Mouse (Mus musculus): ENCODE measurements around the gene Vps26a. TPM values are rescaled to one million over a fixed set of nuclear protein-coding genes. Genes with fewer than 3 reads are reported as not detected.
"Not testable (repeated sequence)": the region's sequence is repeated elsewhere in the genome, so short reads cannot be mapped to it uniquely, and the experiment has no call there.

Gene Vps26a
- polyA plus RNA-seq, 1 experiment from 2014 or later: 59.6 TPM

- no peaks in the 10 kb centered on the region for H3K9me3 ChIP-seq (ENCODE audit: control insufficient read depth, low read length)
- H3K36me3 ChIP-seq (ENCODE audit: control insufficient read depth, insufficient read depth, low read length): 0 out of 2 replicates have a peak, but pooled peaks cover 2% of the 10 kb centered on the region
- DNase-seq (ENCODE audit: low spot score): no peak
- no peaks in the 10 kb centered on the region for H3K27me3 ChIP-seq (ENCODE audit: control insufficient read depth, insufficient read depth, low read length)
- TF ChIP-seq EP300 (optimal IDR thresholded peaks at IDR 0.05): no peak
- no peak for TF ChIP-seq CTCF (IDR thresholded peaks at IDR 0.05; ENCODE audit: low read depth)
- no peak overlapping the region for H3K27ac ChIP-seq (replicated peaks)
- H3K4me2 ChIP-seq (replicated peaks; ENCODE audit: low read depth): no peak overlapping the region
- no peak overlapping the region for H3K9ac ChIP-seq (ENCODE audit: low read length)
- no peaks in the 10 kb centered on the region for H3K4me1 ChIP-seq (replicated peaks; ENCODE audit: control insufficient read depth, insufficient read depth)
- 81% methylated on average over 4 of the region's 4 CpGs for WGBS
- ATAC-seq (ENCODE audit: low FRiP score, low TSS enrichment): no peak
- no peak overlapping the region for H3K4me3 ChIP-seq (ENCODE audit: low read depth, low read length)
These were observed 16.9 kb downstream of the Vps26a start for GRCm38 (mm10) chr10:62469736-62470135.

GRCm38 (mm10) chr10:62461321-62461720 lies 25.3 kb downstream of the Vps26a start:
- ATAC-seq (ENCODE audit: low FRiP score, low TSS enrichment) (no peak), DNase-seq (ENCODE audit: low spot score) (no peak)
- Histone ChIP-seq H3K9ac (ENCODE audit: low read length) (no peak overlapping the region), H3K4me1 (replicated peaks; ENCODE audit: control insufficient read depth, insufficient read depth) (no peaks in the 10 kb centered on the region), H3K36me3 (ENCODE audit: control insufficient read depth, insufficient read depth, low read length) (peaks cover 11% of the 10 kb centered on the region), H3K4me2 (replicated peaks; ENCODE audit: low read depth) (no peak overlapping the region), H3K27ac (replicated peaks) (no peak overlapping the region), H3K4me3 (ENCODE audit: low read depth, low read length) (no peak overlapping the region), H3K9me3 (ENCODE audit: control insufficient read depth, low read length) (no peaks in the 10 kb centered on the region), H3K27me3 (ENCODE audit: control insufficient read depth, insufficient read depth, low read length) (no peaks in the 10 kb centered on the region)
- TF ChIP-seq EP300 (optimal IDR thresholded peaks at IDR 0.05): no peak
- TF ChIP-seq CTCF (IDR thresholded peaks at IDR 0.05; ENCODE audit: low read depth): no peak

GRCm38 (mm10) chr10:62452001-62452400 lies 34.6 kb downstream of the Vps26a start:
- H3K36me3 ChIP-seq (ENCODE audit: control insufficient read depth, insufficient read depth, low read length): peaks cover 14% of the 10 kb centered on the region
- WGBS: 62% methylated on average over 11 of the region's 11 CpGs
- not testable (repeated sequence) for H3K4me1 ChIP-seq (replicated peaks; ENCODE audit: control insufficient read depth, insufficient read depth); H3K9ac ChIP-seq (ENCODE audit: low read length); H3K4me2 ChIP-seq (replicated peaks; ENCODE audit: low read depth); H3K27me3 ChIP-seq (ENCODE audit: control insufficient read depth, insufficient read depth, low read length); ATAC-seq (ENCODE audit: low FRiP score, low TSS enrichment); H3K27ac ChIP-seq (replicated peaks); H3K9me3 ChIP-seq (ENCODE audit: control insufficient read depth, low read length); DNase-seq (ENCODE audit: low spot score); H3K4me3 ChIP-seq (ENCODE audit: low read depth, low read length)

- Histone ChIP-seq H3K27ac (replicated peaks) (peak overlapping the region; percentile 89), H3K36me3 (ENCODE audit: control insufficient read depth, insufficient read depth, low read length) (peaks cover 5% of the 10 kb centered on the region), H3K4me3 (ENCODE audit: low read depth, low read length) (peak overlapping the region; percentile 98), H3K27me3 (ENCODE audit: control insufficient read depth, insufficient read depth, low read length) (no peaks in the 10 kb centered on the region), H3K9ac (ENCODE audit: low read length) (peak overlapping the region; percentile 97), H3K9me3 (ENCODE audit: control insufficient read depth, low read length) (no peaks in the 10 kb centered on the region), H3K4me2 (replicated peaks; ENCODE audit: low read depth) (peak overlapping the region; percentile 72), H3K4me1 (replicated peaks; ENCODE audit: control insufficient read depth, insufficient read depth) (no peaks in the 10 kb centered on the region)
- 36% methylated on average over 18 of the region's 18 CpGs for WGBS
- TF ChIP-seq CTCF (IDR thresholded peaks at IDR 0.05; ENCODE audit: low read depth) (no peak), EP300 (optimal IDR thresholded peaks at IDR 0.05) (no peak)
- DNase-seq (ENCODE audit: low spot score) (no peak), ATAC-seq (ENCODE audit: low FRiP score, low TSS enrichment) (no peak; the same call in 1 of the 2 replicates)
These were observed 36.3 kb downstream of the Vps26a start for GRCm38 (mm10) chr10:62450280-62450640.

- Histone ChIP-seq H3K27me3 (ENCODE audit: control insufficient read depth, insufficient read depth, low read length) (no peaks in the 10 kb centered on the region), H3K4me1 (replicated peaks; ENCODE audit: control insufficient read depth, insufficient read depth) (no peaks in the 10 kb centered on the region), H3K4me2 (replicated peaks; ENCODE audit: low read depth) (peak within 1 kb of the TSS; percentile 72), H3K9ac (ENCODE audit: low read length) (peak within 1 kb of the TSS; percentile 97), H3K27ac (replicated peaks) (peak within 1 kb of the TSS; percentile 89), H3K9me3 (ENCODE audit: control insufficient read depth, low read length) (no peaks in the 10 kb centered on the region), H3K4me3 (ENCODE audit: low read depth, low read length) (peak within 1 kb of the TSS; percentile 98), H3K36me3 (ENCODE audit: control insufficient read depth, insufficient read depth, low read length) (peaks cover 8% of the 10 kb centered on the region)
- ATAC-seq (ENCODE audit: low FRiP score, low TSS enrichment): peak; percentile 92
- WGBS: under 1% methylated on average over 73 of the region's 73 CpGs
- peak; percentile 97 for TF ChIP-seq EP300 (optimal IDR thresholded peaks at IDR 0.05)
- no peak for TF ChIP-seq CTCF (IDR thresholded peaks at IDR 0.05; ENCODE audit: low read depth)
- peak; percentile 90 for DNase-seq (ENCODE audit: low spot score)
These were observed 37.0 kb downstream of the Vps26a start, which contains the start of the genes 4930507D05Rik and Supv3l1 for GRCm38 (mm10) chr10:62449364-62450279. 4930507D05Rik (plus strand) TSS chr10:62449489. Supv3l1 (minus strand) TSS chr10:62449738.

GRCm38 (mm10) chr10:62430427-62430826 lies 56.2 kb downstream of the Vps26a start:
- H3K4me2 ChIP-seq (replicated peaks; ENCODE audit: low read depth): no peak overlapping the region
- ATAC-seq (ENCODE audit: low FRiP score, low TSS enrichment) (no peak), DNase-seq (ENCODE audit: low spot score) (no peak)
- no peak overlapping the region for H3K9ac ChIP-seq (ENCODE audit: low read length)
- H3K27me3 ChIP-seq (ENCODE audit: control insufficient read depth, insufficient read depth, low read length): no peaks in the 10 kb centered on the region
- H3K27ac ChIP-seq (replicated peaks): no peak overlapping the region
- H3K4me3 ChIP-seq (ENCODE audit: low read depth, low read length): no peak overlapping the region
- TF ChIP-seq CTCF (IDR thresholded peaks at IDR 0.05; ENCODE audit: low read depth) (no peak), EP300 (optimal IDR thresholded peaks at IDR 0.05) (no peak)
- 88% methylated on average over 5 of the region's 5 CpGs for WGBS
- H3K36me3 ChIP-seq (ENCODE audit: control insufficient read depth, insufficient read depth, low read length): peaks cover 36% of the 10 kb centered on the region
- H3K9me3 ChIP-seq (ENCODE audit: control insufficient read depth, low read length): no peaks in the 10 kb centered on the region
- H3K4me1 ChIP-seq (replicated peaks; ENCODE audit: control insufficient read depth, insufficient read depth): no peaks in the 10 kb centered on the region
